Mouse (Mus musculus) intestine, embryonic 14.5 days (tissue): ENCODE measurements around the gene Rfc3. TPM values are rescaled to one million over a fixed set of nuclear protein-coding genes. Genes with fewer than 3 reads are reported as not detected.
"Not testable (repeated sequence)": the region's sequence is repeated elsewhere in the genome, so short reads cannot be mapped to it uniquely, and the experiment has no call there.

ENCODE experiments used
- ATAC-seq: fragments of 200-750 bp; cut with Nextera tagmentation; replicated peaks from 2 replicates; pipeline ENCODE4 v1.8.0; 2017; ENCODE audit warnings: low read depth, moderate number of reproducible peaks, moderate TSS enrichment, moderate library complexity; ENCODE audit not compliant: low FRiP score, low TSS enrichment
- DNase-seq: peaks from one replicate; pipeline ENCODE4 v3.0.0-alpha.2; 2018; ENCODE audit warnings: low spot score
- H3K27ac ChIP-seq: fragments of 300-500 bp; sonication (generic); 2 replicates; pipeline ENCODE4 v1.5.1; 2014; ENCODE audit warnings: low read depth, mild to moderate bottlenecking, control low read depth
- H3K27me3 ChIP-seq: fragments of 300-500 bp; sonication (generic); replicated peaks from 2 replicates; pipeline ENCODE4 v1.6.1; 2014; ENCODE audit warnings: low read length, control low read depth; ENCODE audit not compliant: control insufficient read depth, insufficient read depth
- H3K36me3 ChIP-seq: fragments of 300-500 bp; sonication (generic); 2 replicates; pipeline ENCODE4 v1.6.1; 2014; ENCODE audit warnings: low read length, control low read depth; ENCODE audit not compliant: control insufficient read depth, insufficient read depth
- H3K4me1 ChIP-seq: fragments of 300-500 bp; sonication (generic); replicated peaks from 2 replicates; pipeline ENCODE4 v1.6.1; 2014; ENCODE audit warnings: low read length, control low read depth, mixed read lengths; ENCODE audit not compliant: control insufficient read depth, insufficient read depth
- H3K4me2 ChIP-seq: fragments of 300-500 bp; sonication (generic); 2 replicates; pipeline ENCODE4 v1.6.1; 2014; ENCODE audit warnings: low read length
- H3K4me3 ChIP-seq: fragments of 300-500 bp; sonication (generic); 2 replicates; pipeline ENCODE4 v1.5.1; 2014; ENCODE audit warnings: low read depth, low read length, control low read depth, mixed read lengths
- H3K9ac ChIP-seq: fragments of 300-500 bp; sonication (generic); 2 replicates; pipeline ENCODE4 v1.6.1; 2014; ENCODE audit warnings: mild to moderate bottlenecking, low read length
- H3K9me3 ChIP-seq: fragments of 300-500 bp; sonication (generic); 2 replicates; pipeline ENCODE4 v1.6.1; 2016; ENCODE audit warnings: low read length, control low read depth; ENCODE audit not compliant: control insufficient read depth
- WGBS: fragments of 180-500 bp; shearing (Covaris S2); extraction: QIAGEN DNeasy Blood & Tissue Kit; methylation state at CpG from one replicate; pipeline ENCODE4 v1.1.7; 2014; 5-methylcytosine and 5-hydroxymethylcytosine counted together
- polyA plus RNA-seq: library from polyadenylated mRNA; unstranded; fragments of >200 nt; fragmentation: Nextera tagmentation; extraction: Ambion mirVana; gene quantifications from 2 replicates; pipeline ENCODE4 v1.2.1, GENCODE M21; 2014

The Rfc3 gene
- 95.3 and 108 TPM in 2 replicates for polyA plus RNA-seq

DNA sequence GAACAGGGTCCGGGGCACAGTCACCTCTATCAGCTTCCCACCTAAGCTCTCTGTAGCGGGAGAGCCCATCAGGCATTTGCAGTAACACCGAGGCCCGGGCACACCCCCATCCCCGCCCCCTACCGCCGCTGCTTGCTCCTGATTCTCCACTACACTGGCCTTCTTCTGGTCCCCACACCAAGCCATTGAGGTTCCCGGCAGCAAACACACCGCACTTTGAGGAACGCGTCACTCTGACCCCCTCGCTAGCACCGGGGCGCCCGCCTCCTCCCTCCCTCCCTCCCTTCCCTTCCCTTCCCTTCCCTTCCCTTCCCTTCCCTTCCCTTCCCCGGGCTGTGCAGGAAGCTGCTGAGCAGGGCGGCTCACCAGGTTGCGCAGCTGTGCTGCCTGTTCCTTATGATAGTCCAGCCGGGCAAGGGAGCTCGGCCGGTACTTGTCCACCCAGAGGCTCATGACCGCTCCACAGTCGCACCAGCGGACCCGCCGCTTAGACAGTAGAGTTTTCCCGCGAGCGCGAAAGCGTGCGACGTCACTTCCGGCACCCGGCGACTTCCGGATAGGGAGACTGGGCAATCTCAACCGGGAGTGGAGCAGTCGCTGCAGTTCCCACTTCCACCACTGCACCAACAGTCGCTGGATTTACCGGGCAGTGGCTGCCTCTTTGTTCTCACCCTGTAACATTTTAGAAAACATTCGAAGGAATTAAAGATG is at the start of gene Rfc3:
Gene Rfc3, minus strand, starts transcription at position 543 of the 711 bp plus-strand sequence.
- DNase-seq (peak; percentile 99), ATAC-seq (peak; percentile 99)
- Histone ChIP-seq H3K4me1 (peaks cover 11% of the 10 kb centered on the region; the same call in 1 of the 2 replicates), H3K4me3 (peak within 1 kb of the TSS; percentile 71), H3K9me3 (no peaks in the 10 kb centered on the region), H3K27ac (peak within 1 kb of the TSS; percentile 76), H3K4me2 (peak within 1 kb of the TSS; percentile 62), H3K36me3 (peaks cover 39% of the 10 kb centered on the region), H3K9ac (peak within 1 kb of the TSS; percentile 81), H3K27me3 (no peaks in the 10 kb centered on the region)
- WGBS = under 1% methylated on average over 40 of the region's 42 CpGs

DNA sequence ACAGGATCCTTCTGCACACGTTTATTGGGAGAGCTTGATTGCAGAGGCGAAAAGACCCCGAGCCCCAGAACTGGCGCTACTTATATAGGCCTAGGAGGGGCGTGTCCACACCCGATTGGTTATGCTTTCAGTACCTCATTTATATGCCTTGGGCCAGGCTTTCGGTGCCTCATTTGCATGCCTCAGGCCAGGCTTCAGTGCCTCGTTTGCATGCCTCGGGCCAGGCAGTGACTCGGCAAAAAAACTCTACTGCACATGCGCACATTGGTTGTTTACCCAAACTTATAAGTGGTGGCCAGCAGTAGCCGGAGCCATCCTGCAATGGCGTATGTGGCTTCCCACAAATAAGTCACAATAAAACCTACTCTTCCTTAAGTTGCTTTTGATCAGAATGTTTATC is 42.6 kb upstream of the Rfc3 start:
- not testable (repeated sequence) for DNase-seq, H3K36me3 ChIP-seq, H3K27me3 ChIP-seq, ATAC-seq, H3K4me3 ChIP-seq, H3K4me1 ChIP-seq, H3K9ac ChIP-seq, H3K4me2 ChIP-seq, H3K27ac ChIP-seq, H3K9me3 ChIP-seq
- 93% methylated on average over 13 of the region's 13 CpGs for WGBS

DNA sequence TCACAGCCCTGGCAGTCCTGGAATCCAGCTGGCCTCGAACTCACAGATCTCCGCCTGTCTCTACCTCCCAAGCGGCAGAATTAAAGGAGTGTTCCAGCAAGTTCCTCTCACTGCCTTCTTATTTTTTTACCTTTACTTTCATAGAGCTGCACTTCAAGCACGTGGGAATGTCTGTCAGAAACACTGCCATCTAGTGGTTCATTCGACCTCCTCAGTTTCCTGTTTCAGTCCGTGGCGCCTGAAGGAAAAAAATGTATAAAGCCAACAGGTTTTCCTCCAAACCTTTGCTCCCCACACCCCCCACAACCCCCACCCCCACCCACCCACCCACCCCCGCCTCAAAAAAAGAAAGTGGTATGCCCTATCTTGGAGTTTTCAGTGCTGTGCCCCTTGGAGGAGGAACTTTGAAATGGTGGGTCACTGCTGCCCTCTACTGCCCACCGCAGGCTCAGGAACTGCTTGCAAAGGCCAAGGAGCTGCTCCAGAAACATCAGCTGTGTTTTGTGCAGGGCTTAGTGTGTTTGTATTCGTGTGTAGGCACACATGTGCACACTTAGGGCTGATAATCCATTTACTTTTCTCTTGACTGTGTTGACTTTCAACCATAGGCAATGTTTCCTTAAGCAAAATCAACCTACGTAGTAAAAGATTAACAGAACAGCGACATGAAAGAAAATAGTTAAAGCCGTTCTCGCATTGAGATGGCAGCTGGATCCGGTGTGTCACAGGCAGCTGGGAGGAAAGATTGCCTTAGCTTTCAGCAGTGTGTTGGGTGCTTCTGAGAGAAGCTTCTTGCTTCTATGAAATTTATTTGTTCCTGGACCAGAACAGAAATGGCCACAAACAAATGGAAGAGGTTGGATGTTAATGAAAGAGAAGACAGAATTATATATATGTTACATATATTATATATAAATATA is 35.8 kb upstream of the Rfc3 start:
- Histone ChIP-seq H3K9ac (no peak overlapping the region), H3K36me3 (no peaks in the 10 kb centered on the region), H3K4me2 (peak overlapping the region; percentile 40), H3K4me3 (no peak overlapping the region), H3K4me1 (no peaks in the 10 kb centered on the region), H3K9me3 (no peaks in the 10 kb centered on the region), H3K27me3 (no peaks in the 10 kb centered on the region), H3K27ac (no peak overlapping the region)
- peak; percentile 88 for DNase-seq
- peak; percentile 96 for ATAC-seq
- WGBS = 19% methylated on average over 15 of the region's 15 CpGs

DNA sequence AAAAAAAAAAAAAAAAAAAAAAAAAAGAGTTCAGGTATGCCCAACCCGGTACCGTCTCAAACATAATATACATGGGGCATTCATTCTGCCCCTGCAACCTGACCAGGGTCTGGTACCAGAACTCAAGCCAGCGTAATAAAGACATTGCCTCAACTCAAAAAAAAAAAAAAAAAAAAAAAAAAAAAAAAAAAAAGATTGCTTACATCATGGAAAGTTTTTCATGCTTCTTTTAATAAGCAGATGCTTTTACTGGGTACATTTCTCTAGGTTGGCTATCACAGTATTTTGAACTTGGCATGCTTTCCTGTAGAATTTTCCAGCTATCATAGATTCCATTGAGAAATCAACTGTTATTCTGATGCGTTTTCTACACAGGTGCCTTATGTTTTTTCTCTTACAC is 11.2 kb upstream of the Rfc3 start:
- Histone ChIP-seq H3K4me3 (no peak overlapping the region), H3K36me3 (no peaks in the 10 kb centered on the region), H3K4me1 (no peaks in the 10 kb centered on the region), H3K4me2 (no peak overlapping the region), H3K9me3 (no peaks in the 10 kb centered on the region), H3K9ac (no peak overlapping the region), H3K27ac (no peak overlapping the region), H3K27me3 (no peaks in the 10 kb centered on the region)
- ATAC-seq (no peak), DNase-seq (no peak)
- over 99% methylated on average over 4 of the region's 4 CpGs for whole genome bisulfite sequencing

DNA sequence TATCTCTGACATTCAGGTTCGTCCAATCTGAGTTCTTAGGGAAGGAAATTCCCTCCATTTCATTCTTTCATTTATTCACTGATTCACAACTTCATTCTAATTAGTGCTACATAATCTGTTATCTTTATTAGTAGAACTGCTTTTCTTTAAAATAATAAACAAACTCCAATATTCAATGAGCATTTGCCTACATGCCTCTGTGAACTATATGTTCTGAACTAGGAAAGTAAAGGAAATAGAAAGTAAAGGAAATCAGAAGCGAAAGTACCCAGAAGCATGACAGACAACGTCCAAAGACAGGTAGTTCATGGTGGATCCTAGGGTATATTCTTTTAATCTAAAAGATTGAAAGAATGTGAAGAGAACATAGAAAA is 356 bp upstream of the Rfc3 start:
- no peak for DNase-seq
- H3K9ac ChIP-seq = peak overlapping the region; percentile 10; the same call in 1 of the 2 replicates
- H3K4me1 ChIP-seq = peaks cover 11% of the 10 kb centered on the region; the same call in 1 of the 2 replicates
- peaks cover 33% of the 10 kb centered on the region for H3K36me3 ChIP-seq
- H3K4me2 ChIP-seq = peak overlapping the region; percentile 62
- 66% methylated on average over 3 of the region's 3 CpGs for WGBS
- H3K4me3 ChIP-seq = peak overlapping the region; percentile 71
- 0 out of 2 replicates have a peak, but pooled peaks have one; percentile 21 for ATAC-seq
- H3K27ac ChIP-seq = no peak overlapping the region; the same call in 1 of the 2 replicates
- no peaks in the 10 kb centered on the region for H3K27me3 ChIP-seq
- no peaks in the 10 kb centered on the region for H3K9me3 ChIP-seq

DNA sequence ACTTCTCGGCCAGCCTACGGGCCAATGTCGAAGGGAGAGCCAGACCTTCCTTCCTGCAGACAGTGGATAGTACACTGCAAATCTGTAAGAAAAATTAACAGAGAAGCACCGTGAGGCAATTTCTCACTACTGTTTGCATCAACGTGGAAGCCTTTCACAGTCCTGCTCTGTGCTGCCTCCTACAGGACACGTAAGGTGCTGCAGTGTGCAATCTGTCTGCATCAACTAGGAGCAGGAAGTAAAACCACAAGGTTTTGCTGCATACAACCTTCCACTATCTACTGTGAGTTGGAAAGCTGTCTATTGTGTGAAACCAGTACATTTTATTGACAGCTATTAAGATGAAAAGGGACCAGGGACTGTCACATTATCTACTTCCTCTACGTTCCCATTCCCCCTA is 6.2 kb downstream of the Rfc3 start:
- DNase-seq (no peak), ATAC-seq (no peak)
- peaks cover 95% of the 10 kb centered on the region for H3K36me3 ChIP-seq
- no peak overlapping the region for H3K4me3 ChIP-seq
- no peaks in the 10 kb centered on the region for H3K9me3 ChIP-seq
- peaks cover 6% of the 10 kb centered on the region; the same call in 1 of the 2 replicates for H3K4me1 ChIP-seq
- no peak overlapping the region for H3K27ac ChIP-seq
- H3K4me2 ChIP-seq = no peak overlapping the region
- 92% methylated on average over 7 of the region's 7 CpGs for WGBS
- no peak overlapping the region for H3K9ac ChIP-seq
- no peaks in the 10 kb centered on the region for H3K27me3 ChIP-seq

DNA sequence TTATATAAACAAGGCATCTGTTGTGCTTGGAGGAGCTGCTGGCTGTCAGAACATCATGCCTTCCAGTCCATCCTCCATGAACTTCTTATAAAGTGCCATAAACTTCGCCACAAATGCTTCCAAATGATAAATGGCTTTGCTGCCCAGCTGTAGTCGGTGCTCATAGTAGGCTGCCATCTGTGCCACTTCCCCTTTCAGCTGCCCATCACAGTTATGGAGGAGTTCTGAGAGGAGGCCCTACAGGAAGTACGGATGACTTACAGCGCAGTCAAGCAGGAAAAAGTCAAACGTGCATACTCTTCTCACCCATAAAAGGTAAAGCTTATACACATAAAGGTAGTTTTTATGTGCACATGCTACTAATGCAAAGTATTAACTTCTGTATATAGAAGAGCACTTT is 8.2 kb downstream of the Rfc3 start:
- H3K4me1 ChIP-seq = no peaks in the 10 kb centered on the region
- 82% methylated on average over 5 of the region's 5 CpGs for WGBS
- H3K36me3 ChIP-seq = peaks cover 76% of the 10 kb centered on the region
- no peak for ATAC-seq
- H3K4me2 ChIP-seq = no peak overlapping the region
- no peak overlapping the region for H3K4me3 ChIP-seq
- no peak for DNase-seq
- H3K27ac ChIP-seq = no peak overlapping the region
- H3K9me3 ChIP-seq = no peaks in the 10 kb centered on the region
- H3K9ac ChIP-seq = no peak overlapping the region
- no peaks in the 10 kb centered on the region for H3K27me3 ChIP-seq

DNA sequence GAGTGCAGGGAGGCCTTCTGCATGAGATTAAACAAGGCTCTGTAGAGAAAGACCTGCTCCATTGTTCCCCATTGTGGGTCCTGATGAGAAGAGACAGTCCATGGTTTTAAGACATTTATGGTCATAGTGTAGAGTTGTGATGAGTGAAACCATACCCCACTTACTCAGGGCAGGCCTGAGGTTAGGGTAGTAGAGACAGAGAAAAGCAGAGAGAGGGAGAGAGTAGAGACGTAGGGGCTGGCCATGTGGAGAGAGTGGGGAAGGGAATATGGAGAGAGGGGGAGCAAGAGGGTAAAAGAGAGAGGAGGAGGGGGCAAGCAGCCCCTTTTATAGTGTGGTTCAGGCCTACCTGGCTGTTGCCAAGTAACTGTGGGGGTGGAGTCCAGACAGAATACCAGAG is 8.9 kb downstream of the Rfc3 start:
- DNase-seq (no peak), ATAC-seq (no peak)
- H3K4me1 ChIP-seq = no peaks in the 10 kb centered on the region
- H3K36me3 ChIP-seq = peaks cover 68% of the 10 kb centered on the region
- no peak overlapping the region for H3K4me2 ChIP-seq
- H3K27me3 ChIP-seq = no peaks in the 10 kb centered on the region
- 80% methylated on average over 1 of the region's 1 CpGs for WGBS
- no peak overlapping the region for H3K27ac ChIP-seq
- no peak overlapping the region for H3K9ac ChIP-seq
- no peaks in the 10 kb centered on the region for H3K9me3 ChIP-seq
- no peak overlapping the region for H3K4me3 ChIP-seq
